Mouse (Mus musculus): ENCODE results near the gene Tec. TPM values are rescaled to one million over a fixed set of nuclear protein-coding genes. Genes with fewer than 3 reads are reported as not detected.

Tec gene
- polyA plus RNA-seq, 1 experiment from 2014 or later: 7.9 TPM

GRCm38 (mm10) chr5:72882412-72882765 is 14.1 kb upstream of the Tec start:
- H3K36me3 ChIP-seq (ENCODE audit: control insufficient read depth, insufficient read depth, low read length): no peaks in the 10 kb centered on the region
- DNase-seq (ENCODE audit: low spot score): no peak
- no peak for ATAC-seq (ENCODE audit: low read depth)
- peaks cover 3% of the 10 kb centered on the region; the same call in 1 of the 2 replicates for H3K27me3 ChIP-seq (replicated peaks; ENCODE audit: control insufficient read depth, insufficient read depth, low read length)
- no peak overlapping the region for H3K4me3 ChIP-seq (ENCODE audit: low read depth, low read length)
- no peak overlapping the region for H3K27ac ChIP-seq (replicated peaks; ENCODE audit: low read depth, low read length)
- H3K9ac ChIP-seq (ENCODE audit: low read depth, low read length): no peak overlapping the region
- no peaks in the 10 kb centered on the region for H3K9me3 ChIP-seq (ENCODE audit: control insufficient read depth, low read length)
- peaks cover under 1% of the 10 kb centered on the region; the same call in 1 of the 2 replicates for H3K4me1 ChIP-seq (ENCODE audit: control insufficient read depth, insufficient read depth, low read length)
- WGBS: 73% methylated on average over 2 of the region's 2 CpGs
- no peak overlapping the region for H3K4me2 ChIP-seq (ENCODE audit: low read depth, low read length)

- no peak overlapping the region for H3K27ac ChIP-seq (replicated peaks; ENCODE audit: low read depth, low read length)
- DNase-seq (ENCODE audit: low spot score) (no peak), ATAC-seq (ENCODE audit: low read depth) (no peak)
- peaks cover 4% of the 10 kb centered on the region; the same call in 1 of the 2 replicates for H3K27me3 ChIP-seq (replicated peaks; ENCODE audit: control insufficient read depth, insufficient read depth, low read length)
- no peak overlapping the region for H3K4me3 ChIP-seq (ENCODE audit: low read depth, low read length)
- no peaks in the 10 kb centered on the region for H3K36me3 ChIP-seq (ENCODE audit: control insufficient read depth, insufficient read depth, low read length)
- 76% methylated on average over 12 of the region's 12 CpGs for WGBS
- no peak overlapping the region for H3K4me2 ChIP-seq (ENCODE audit: low read depth, low read length)
- no peaks in the 10 kb centered on the region for H3K9me3 ChIP-seq (ENCODE audit: control insufficient read depth, low read length)
- H3K4me1 ChIP-seq (ENCODE audit: control insufficient read depth, insufficient read depth, low read length): no peaks in the 10 kb centered on the region
- H3K9ac ChIP-seq (ENCODE audit: low read depth, low read length): no peak overlapping the region
These were observed 13.6 kb upstream of the Tec start for GRCm38 (mm10) chr5:72881748-72882411.

GRCm38 (mm10) chr5:72879736-72880135 is 11.5 kb upstream of the Tec start:
- no peaks in the 10 kb centered on the region for H3K9me3 ChIP-seq (ENCODE audit: control insufficient read depth, low read length)
- H3K27ac ChIP-seq (replicated peaks; ENCODE audit: low read depth, low read length): no peak overlapping the region
- no peaks in the 10 kb centered on the region for H3K36me3 ChIP-seq (ENCODE audit: control insufficient read depth, insufficient read depth, low read length)
- ATAC-seq (ENCODE audit: low read depth) (no peak), DNase-seq (ENCODE audit: low spot score) (no peak)
- peaks cover 4% of the 10 kb centered on the region; the same call in 1 of the 2 replicates for H3K27me3 ChIP-seq (replicated peaks; ENCODE audit: control insufficient read depth, insufficient read depth, low read length)
- no peak overlapping the region for H3K4me3 ChIP-seq (ENCODE audit: low read depth, low read length)
- no peak overlapping the region for H3K9ac ChIP-seq (ENCODE audit: low read depth, low read length)
- WGBS: 43% methylated on average over 5 of the region's 5 CpGs
- no peak overlapping the region for H3K4me2 ChIP-seq (ENCODE audit: low read depth, low read length)
- no peaks in the 10 kb centered on the region; the same call in 1 of the 2 replicates for H3K4me1 ChIP-seq (ENCODE audit: control insufficient read depth, insufficient read depth, low read length)

- ATAC-seq (ENCODE audit: low read depth) (no peak), DNase-seq (ENCODE audit: low spot score) (no peak)
- 0 out of 2 replicates have a peak, but pooled peaks cover 6% of the 10 kb centered on the region for H3K9me3 ChIP-seq (ENCODE audit: control insufficient read depth, low read length)
- 0 out of 2 replicates have a peak, but pooled peaks cover 3% of the 10 kb centered on the region for H3K4me1 ChIP-seq (ENCODE audit: control insufficient read depth, insufficient read depth, low read length)
- no peak overlapping the region for H3K4me2 ChIP-seq (ENCODE audit: low read depth, low read length)
- 76% methylated on average over 4 of the region's 4 CpGs for WGBS
- no peaks in the 10 kb centered on the region for H3K36me3 ChIP-seq (ENCODE audit: control insufficient read depth, insufficient read depth, low read length)
- H3K27me3 ChIP-seq (replicated peaks; ENCODE audit: control insufficient read depth, insufficient read depth, low read length): peaks cover 16% of the 10 kb centered on the region
- H3K27ac ChIP-seq (replicated peaks; ENCODE audit: low read depth, low read length): no peak overlapping the region
- no peak overlapping the region for H3K4me3 ChIP-seq (ENCODE audit: low read depth, low read length)
- no peak overlapping the region for H3K9ac ChIP-seq (ENCODE audit: low read depth, low read length)
These were observed 2.8 kb upstream of the Tec start for GRCm38 (mm10) chr5:72871114-72871513.

GRCm38 (mm10) chr5:72869779-72870608 is 1.7 kb upstream of the Tec start:
- Histone ChIP-seq H3K4me1 (ENCODE audit: control insufficient read depth, insufficient read depth, low read length) (0 out of 2 replicates have a peak, but pooled peaks cover 3% of the 10 kb centered on the region), H3K4me3 (ENCODE audit: low read depth, low read length) (no peak overlapping the region), H3K27me3 (replicated peaks; ENCODE audit: control insufficient read depth, insufficient read depth, low read length) (peaks cover 18% of the 10 kb centered on the region), H3K36me3 (ENCODE audit: control insufficient read depth, insufficient read depth, low read length) (no peaks in the 10 kb centered on the region), H3K4me2 (ENCODE audit: low read depth, low read length) (no peak overlapping the region), H3K9me3 (ENCODE audit: control insufficient read depth, low read length) (0 out of 2 replicates have a peak, but pooled peaks cover 6% of the 10 kb centered on the region), H3K9ac (ENCODE audit: low read depth, low read length) (no peak overlapping the region), H3K27ac (replicated peaks; ENCODE audit: low read depth, low read length) (no peak overlapping the region)
- DNase-seq (ENCODE audit: low spot score) (no peak), ATAC-seq (ENCODE audit: low read depth) (no peak)
- WGBS: 68% methylated on average over 14 of the region's 14 CpGs

- Histone ChIP-seq H3K36me3 (ENCODE audit: control insufficient read depth, insufficient read depth, low read length) (no peaks in the 10 kb centered on the region), H3K9me3 (ENCODE audit: control insufficient read depth, low read length) (0 out of 2 replicates have a peak, but pooled peaks cover 6% of the 10 kb centered on the region), H3K27me3 (replicated peaks; ENCODE audit: control insufficient read depth, insufficient read depth, low read length) (peaks cover 18% of the 10 kb centered on the region), H3K4me2 (ENCODE audit: low read depth, low read length) (peak overlapping the region; percentile 96), H3K27ac (replicated peaks; ENCODE audit: low read depth, low read length) (no peak overlapping the region), H3K4me1 (ENCODE audit: control insufficient read depth, insufficient read depth, low read length) (0 out of 2 replicates have a peak, but pooled peaks cover 3% of the 10 kb centered on the region), H3K4me3 (ENCODE audit: low read depth, low read length) (peak overlapping the region; percentile 55), H3K9ac (ENCODE audit: low read depth, low read length) (no peak overlapping the region)
- ATAC-seq (ENCODE audit: low read depth): no peak
- WGBS: 23% methylated on average over 16 of the region's 16 CpGs
- no peak for DNase-seq (ENCODE audit: low spot score)
These were observed 1.1 kb downstream of the Tec start for GRCm38 (mm10) chr5:72867036-72867672.

GRCm38 (mm10) chr5:72866260-72866905 is 1.9 kb downstream of the Tec start:
- Histone ChIP-seq H3K4me2 (ENCODE audit: low read depth, low read length) (peak overlapping the region; percentile 96; the same call in 1 of the 2 replicates), H3K36me3 (ENCODE audit: control insufficient read depth, insufficient read depth, low read length) (no peaks in the 10 kb centered on the region), H3K9me3 (ENCODE audit: control insufficient read depth, low read length) (0 out of 2 replicates have a peak, but pooled peaks cover 6% of the 10 kb centered on the region), H3K9ac (ENCODE audit: low read depth, low read length) (no peak overlapping the region), H3K27ac (replicated peaks; ENCODE audit: low read depth, low read length) (no peak overlapping the region), H3K4me1 (ENCODE audit: control insufficient read depth, insufficient read depth, low read length) (0 out of 2 replicates have a peak, but pooled peaks cover 3% of the 10 kb centered on the region), H3K27me3 (replicated peaks; ENCODE audit: control insufficient read depth, insufficient read depth, low read length) (peaks cover 18% of the 10 kb centered on the region), H3K4me3 (ENCODE audit: low read depth, low read length) (no peak overlapping the region)
- no peak for DNase-seq (ENCODE audit: low spot score)
- 56% methylated on average over 6 of the region's 6 CpGs for WGBS
- no peak for ATAC-seq (ENCODE audit: low read depth)

GRCm38 (mm10) chr5:72864654-72865178 is 3.6 kb downstream of the Tec start:
- H3K9me3 ChIP-seq (ENCODE audit: control insufficient read depth, low read length): peaks cover under 1% of the 10 kb centered on the region; the same call in 1 of the 2 replicates
- H3K4me1 ChIP-seq (ENCODE audit: control insufficient read depth, insufficient read depth, low read length): 0 out of 2 replicates have a peak, but pooled peaks cover 3% of the 10 kb centered on the region
- no peak overlapping the region for H3K4me2 ChIP-seq (ENCODE audit: low read depth, low read length)
- DNase-seq (ENCODE audit: low spot score) (no peak), ATAC-seq (ENCODE audit: low read depth) (no peak)
- WGBS: 76% methylated on average over 3 of the region's 3 CpGs
- no peaks in the 10 kb centered on the region for H3K36me3 ChIP-seq (ENCODE audit: control insufficient read depth, insufficient read depth, low read length)
- no peak overlapping the region for H3K4me3 ChIP-seq (ENCODE audit: low read depth, low read length)
- no peak overlapping the region for H3K9ac ChIP-seq (ENCODE audit: low read depth, low read length)
- H3K27me3 ChIP-seq (replicated peaks; ENCODE audit: control insufficient read depth, insufficient read depth, low read length): peaks cover 18% of the 10 kb centered on the region
- no peak overlapping the region for H3K27ac ChIP-seq (replicated peaks; ENCODE audit: low read depth, low read length)
